Mouse (Mus musculus) bone marrow, adult 2 months (tissue): ENCODE results near the gene Bcl9l.

Experiments
- CTCF ChIP-seq: fragments of 200-500 bp; IDR thresholded peaks from 2 replicates; pipeline ENCODE4 v1.5.1; 2011; ENCODE audit warnings: low read length, control low read depth; ENCODE audit not compliant: control insufficient read depth, insufficient read depth
- POLR2A ChIP-seq: fragments of 200-500 bp; IDR thresholded peaks from 2 replicates; pipeline ENCODE4 v1.6.1; 2011; ENCODE audit warnings: low read depth, mild to moderate bottlenecking, control low read depth, low read length, borderline replicate concordance; ENCODE audit not compliant: control insufficient read depth

DNA sequence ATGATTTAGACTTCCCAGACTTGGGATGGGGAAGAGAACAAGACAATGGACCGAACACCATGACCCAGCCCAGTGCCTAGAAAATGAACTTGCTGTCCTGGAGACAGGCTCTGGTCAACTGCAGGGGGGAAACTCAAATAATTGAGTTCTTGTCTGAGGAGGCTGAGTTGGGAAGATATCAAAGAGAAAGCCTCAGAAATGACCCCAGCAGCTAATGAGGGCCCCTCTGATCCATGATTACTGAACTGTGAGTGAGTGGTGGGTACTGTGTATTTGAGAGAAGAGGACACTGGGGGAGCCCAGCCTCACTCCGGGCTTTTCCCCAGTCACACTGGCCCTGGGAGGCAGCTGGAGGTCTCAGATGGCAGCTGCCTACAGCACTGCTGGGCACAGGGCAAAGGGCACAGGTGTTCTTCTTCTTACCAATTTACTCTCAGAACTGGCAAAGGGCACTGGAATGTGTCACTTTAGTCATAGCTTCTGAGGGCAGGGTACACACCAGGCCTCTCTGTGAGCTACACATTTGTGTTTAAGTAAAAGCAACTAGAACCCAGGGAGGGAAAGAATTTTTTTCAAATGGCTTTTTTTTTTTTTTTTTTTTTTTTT is 57.3 kb downstream of the Bcl9l start:
- no peak for TF ChIP-seq CTCF
- TF ChIP-seq POLR2A = no peak
